Comparison of ENCODE assay signal across 11 mouse cellular contexts in genomic region chr1:90162379-90162857, GRCm38 (mm10). TPM values are rescaled to one million over a fixed set of nuclear protein-coding genes. Genes with fewer than 3 reads are reported as not detected.
DNase-seq lines count a peak whose midpoint lies in the region; ATAC-seq and TF ChIP-seq lines count a peak whose summit lies in the region.
"Had no signal": no experiment of that assay in that cellular context is flagged by ENCODE, and none has a peak within 500 bp of the region (broad histone marks: within the 10 kb centered on the region; RNA-seq: fewer than 3 reads in every experiment).

No protein-coding gene starts in this region.

- H3K27ac ChIP-seq in heart, embryonic 10.5 days, result no peak overlapping the region
- peak overlapping the region; percentile 67; the same call in 1 of the 2 replicates for H3K27ac ChIP-seq in limb, embryonic 12.5 days
- H3K27ac ChIP-seq in limb, embryonic 10.5 days, result no peak overlapping the region; the same call in 1 of the 2 replicates
- H3K27ac ChIP-seq in cerebellum, adult 2 months (ENCODE audit: insufficient read depth, low read length), result no peak overlapping the region
- H3K27ac ChIP-seq: macrophage had no signal

- H3K36me3 ChIP-seq in heart, embryonic 10.5 days, result no peaks in the 10 kb centered on the region
- H3K36me3 ChIP-seq in limb, embryonic 12.5 days, result no peaks in the 10 kb centered on the region
- H3K36me3 ChIP-seq in limb, embryonic 10.5 days, result no peaks in the 10 kb centered on the region

- H3K4me2 ChIP-seq in limb, embryonic 12.5 days, result no peak overlapping the region

- TF ChIP-seq CTCF in cerebellum, adult 2 months (IDR thresholded peaks at IDR 0.05; ENCODE audit: borderline replicate concordance, insufficient read depth, low read depth, low read length), result no peak

- H3K9me3 ChIP-seq in heart, embryonic 10.5 days, result no peaks in the 10 kb centered on the region
- H3K9me3 ChIP-seq in limb, embryonic 12.5 days, result no peaks in the 10 kb centered on the region
- H3K9me3 ChIP-seq in limb, embryonic 10.5 days (replicated peaks), result no peaks in the 10 kb centered on the region

- H3K9ac ChIP-seq in limb, embryonic 12.5 days (replicated peaks), result no peak overlapping the region

- DNase-seq in heart, adult 18-20 months, result peak; percentile 13 to 59
- DNase-seq in heart, embryonic 10.5 days (ENCODE audit: low spot score), result no peak
- DNase-seq in limb, embryonic 10.5 days (ENCODE audit: low spot score), result no peak
- peak; percentile 45 for DNase-seq in embryo, embryonic 11 days
- peak; percentile 8 for DNase-seq in lung, postnatal 10 days
- DNase-seq in layer of hippocampus, adult 11-12 months (ENCODE audit: low spot score), result no peak
- DNase-seq in cerebellum, adult 2 months, result no peak
- DNase-seq: thymus, postnatal 25 days had no signal

- no peak for ATAC-seq in limb, embryonic 12.5 days (ENCODE audit: insufficient number of reproducible peaks, insufficient read depth, low FRiP score, low TSS enrichment, low read depth)

- peaks cover 21% of the 10 kb centered on the region; the same call in 1 of the 2 replicates for H3K27me3 ChIP-seq in heart, embryonic 10.5 days (ENCODE audit: insufficient read depth, poor library complexity, severe bottlenecking)
- H3K27me3 ChIP-seq in limb, embryonic 12.5 days, result no peaks in the 10 kb centered on the region; the same call in 1 of the 2 replicates
- 0 out of 2 replicates have a peak, but pooled peaks cover 5% of the 10 kb centered on the region for H3K27me3 ChIP-seq in limb, embryonic 10.5 days (ENCODE audit: low read depth, poor library complexity, severe bottlenecking)
- no peaks in the 10 kb centered on the region for H3K27me3 ChIP-seq in cerebellum, adult 2 months (ENCODE audit: control insufficient read depth, insufficient read depth, low read length)

- H3K4me3 ChIP-seq in heart, embryonic 10.5 days, result no peak overlapping the region
- no peak overlapping the region for H3K4me3 ChIP-seq in limb, embryonic 12.5 days (replicated peaks)
- no peak overlapping the region for H3K4me3 ChIP-seq in limb, embryonic 10.5 days
- H3K4me3 ChIP-seq in cerebellum, adult 2 months (replicated peaks; ENCODE audit: insufficient read depth, low read depth, low read length), result no peak overlapping the region

- no peak for TF ChIP-seq POLR2A in cerebellum, adult 2 months (IDR thresholded peaks at IDR 0.05; ENCODE audit: borderline replicate concordance, insufficient read depth, low read length)

- 82% methylated on average over 13 of the region's 13 CpGs for WGBS in heart, embryonic 10.5 days
- 73% methylated on average over 13 of the region's 13 CpGs for WGBS in limb, embryonic 12.5 days
- whole genome bisulfite sequencing in limb, embryonic 10.5 days, result 79% methylated on average over 13 of the region's 13 CpGs
- WGBS in cerebellum, adult 2 months, result 27% methylated on average over 13 of the region's 13 CpGs

- H3K4me1 ChIP-seq in heart, embryonic 10.5 days, result peaks cover 20% of the 10 kb centered on the region
- peaks cover 30% of the 10 kb centered on the region for H3K4me1 ChIP-seq in limb, embryonic 12.5 days (replicated peaks)
- H3K4me1 ChIP-seq in limb, embryonic 10.5 days, result peaks cover 32% of the 10 kb centered on the region
- no peaks in the 10 kb centered on the region for H3K4me1 ChIP-seq in cerebellum, adult 2 months (ENCODE audit: control insufficient read depth, insufficient read depth, low read length)

RNA-seq across cellular contexts. Expression of gene Iqca, which starts 9.2 kb away (rescaled TPM):
- total RNA-seq in heart, adult 18-20 months (2021), result under 1 TPM in 1 of 2 experiments, not detected in 1; 0.69 TPM
- polyA plus RNA-seq in heart, embryonic 10.5 days (2016; fragmentation: Nextera tagmentation; extraction: Ambion mirVana), result 0.11 and 0.16 TPM in 2 replicates
- polyA plus RNA-seq in limb, embryonic 12.5 days (2016; fragmentation: Nextera tagmentation; extraction: Ambion mirVana), result 0.17 TPM in 1 of 2 replicates, not detected in the other
- polyA plus RNA-seq in limb, embryonic 10.5 days (2016; fragmentation: Nextera tagmentation; extraction: Ambion mirVana), result not detected in 2 replicates
- 0.29 and 1.1 TPM in 2 replicates for polyA plus RNA-seq in cerebellum, adult 2 months (2012; rRNA removed)
- total RNA-seq: common myeloid progenitor, adult 5-6 weeks had no signal
- polyA plus RNA-seq: macrophage had no signal

RNA-seq across cellular contexts. Expression of gene Ackr3, which starts 41.4 kb away (rescaled TPM):
- total RNA-seq in heart, adult 18-20 months (2021), result 10 to 100 TPM; 49.2 to 52.5 TPM
- polyA plus RNA-seq in heart, embryonic 10.5 days (2016; fragmentation: Nextera tagmentation; extraction: Ambion mirVana), result 24.7 and 25.5 TPM in 2 replicates
- 24.9 and 27.9 TPM in 2 replicates for polyA plus RNA-seq in limb, embryonic 12.5 days (2016; fragmentation: Nextera tagmentation; extraction: Ambion mirVana)
- polyA plus RNA-seq in limb, embryonic 10.5 days (2016; fragmentation: Nextera tagmentation; extraction: Ambion mirVana), result 12.9 and 16.5 TPM in 2 replicates
- polyA plus RNA-seq in cerebellum, adult 2 months (2012; rRNA removed), result 16.0 and 17.3 TPM in 2 replicates
- total RNA-seq: common myeloid progenitor, adult 5-6 weeks had no signal
- polyA plus RNA-seq: macrophage had no signal

Comparison
In these comparisons a context has a peak if more than half of its experiments do, and no peak if none do; other contexts are left out.
1. DNase-seq: peak in heart, adult 18-20 months (2 of 2), embryo, embryonic 11 days (single experiment) and lung, postnatal 10 days (single experiment); none in heart, embryonic 10.5 days (single experiment), limb, embryonic 10.5 days (single experiment), layer of hippocampus, adult 11-12 months (single experiment) and cerebellum, adult 2 months (0 of 2).